Comparison of ENCODE assay signal across 23 mouse cellular contexts in the genomic region with DNA sequence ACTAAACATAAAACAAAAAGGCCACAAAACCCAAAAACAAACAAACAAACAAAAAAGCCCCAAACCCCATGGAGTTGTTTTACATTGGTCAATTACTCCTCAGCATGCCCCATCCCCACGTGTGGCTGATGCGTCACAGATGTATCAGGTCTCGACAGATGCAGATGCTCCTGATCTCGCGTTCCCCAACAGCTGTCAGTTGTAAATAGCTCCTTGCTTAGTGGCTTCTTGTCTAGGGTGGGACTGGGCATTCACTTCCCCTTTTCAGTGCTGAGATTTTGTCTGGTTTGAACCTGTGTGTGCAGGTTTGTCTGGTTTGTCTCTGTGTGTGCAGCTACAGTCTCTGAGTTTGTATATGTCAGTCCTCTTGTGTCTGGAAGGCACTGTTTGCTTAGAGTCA. TPM values are rescaled to one million over a fixed set of nuclear protein-coding genes. Genes with fewer than 3 reads are reported as not detected.
DNase-seq lines count a peak whose midpoint lies in the region; ATAC-seq and TF ChIP-seq lines count a peak whose summit lies in the region.
"Had no signal": no experiment of that assay in that cellular context is flagged by ENCODE, and none has a peak within 500 bp of the region (broad histone marks: within the 10 kb centered on the region; RNA-seq: fewer than 3 reads in every experiment).

No protein-coding gene starts in this region.

- TF ChIP-seq RAD21 in MEL (IDR thresholded peaks at IDR 0.05; ENCODE audit: low read depth, low read length), result no peak

- TF ChIP-seq CTCF in gastrocnemius, adult 2 months (IDR thresholded peaks at IDR 0.05), result no peak
- no peak for TF ChIP-seq CTCF in MEL (IDR thresholded peaks at IDR 0.05 in 2 of 3, conservative IDR thresholded peaks at IDR 0.05 in 1 of 3; ENCODE audit: control insufficient read depth in 1 of 3, insufficient read depth in 1 of 3, low read depth in 2 of 3, low read length in 3 of 3, poor library complexity in 1 of 3, severe bottlenecking in 1 of 3)
- no peak for TF ChIP-seq CTCF in intestine, postnatal 0 days (IDR thresholded peaks at IDR 0.05; ENCODE audit: low read depth)

- peak; percentile 40 for DNase-seq in gastrocnemius, adult 2 months
- DNase-seq in gastrocnemius, postnatal 10 days, result no peak
- DNase-seq in A20 (ENCODE audit: low read depth, low spot score), result peak; percentile 92
- peak; percentile 47 for DNase-seq in MEL (ENCODE audit: low read depth, low spot score)
- no peak for DNase-seq in heart, postnatal 14 days
- DNase-seq: adrenal gland, adult 8-10 months; cerebellum, adult 18-20 months; cerebellum, postnatal 14 days; kidney, adult 11 months; kidney, postnatal 4 days; layer of hippocampus, adult 9-11 months; liver; right cerebral cortex, postnatal 14 days had no signal

- H3K27me3 ChIP-seq in MEL (ENCODE audit: control insufficient read depth in 1 of 2, insufficient read depth in 2 of 2, low read length in 2 of 2) (no peaks in the 10 kb centered on the region), myocyte (ENCODE audit: control insufficient read depth, insufficient read depth, insufficient read length) (no peaks in the 10 kb centered on the region)
- no peaks in the 10 kb centered on the region for H3K27me3 ChIP-seq in hindbrain, embryonic 12.5 days
- no peaks in the 10 kb centered on the region for H3K27me3 ChIP-seq in intestine, postnatal 0 days (replicated peaks; ENCODE audit: control insufficient read depth, insufficient read depth, low read length)
- H3K27me3 ChIP-seq: embryonic facial prominence, embryonic 13.5 days; forebrain, embryonic 13.5 days; heart, embryonic 15.5 days; kidney, embryonic 15.5 days; midbrain, embryonic 12.5 days had no signal

- intact Hi-C loops in gastrocnemius, adult 2 months (cut with DNase I), result no loop called here
- intact Hi-C loops in heart, postnatal 14 days (cut with DNase I), result no loop called here

- peaks cover 29% of the 10 kb centered on the region for H3K79me2 ChIP-seq in MEL (ENCODE audit: control insufficient read depth, insufficient read depth, low read length, poor library complexity)
- H3K79me2 ChIP-seq in myocyte (ENCODE audit: control insufficient read depth, insufficient read depth), result peaks cover 37% of the 10 kb centered on the region

- no peak for TF ChIP-seq EP300 in MEL (IDR thresholded peaks at IDR 0.05; ENCODE audit: low read depth in 1 of 2, low read length in 2 of 2)

- TF ChIP-seq POLR2A in MEL (IDR thresholded peaks at IDR 0.05; ENCODE audit: control insufficient read depth in 1 of 2, insufficient read depth in 1 of 2, low read depth in 1 of 2, low read length in 2 of 2, poor library complexity in 1 of 2) (no peak), myocyte (IDR thresholded peaks at IDR 0.05; ENCODE audit: insufficient read length, low read depth) (no peak)

- H3K36me3 ChIP-seq in MEL (ENCODE audit: control insufficient read depth in 1 of 2, insufficient read depth in 2 of 2, low read length in 2 of 2) (peaks cover 0 to 9% of the 10 kb centered on the region in 2 experiments; a peak in 2 of 4 replicates), myocyte (ENCODE audit: control insufficient read depth, insufficient read depth) (peaks cover 29% of the 10 kb centered on the region)
- peaks cover 38% of the 10 kb centered on the region for H3K36me3 ChIP-seq in hindbrain, embryonic 12.5 days
- peaks cover 26% of the 10 kb centered on the region for H3K36me3 ChIP-seq in intestine, postnatal 0 days (ENCODE audit: control insufficient read depth, insufficient read depth)

- WGBS in hindbrain, embryonic 12.5 days, result 79% methylated on average over 5 of the region's 5 CpGs
- WGBS in intestine, postnatal 0 days, result 84% methylated on average over 5 of the region's 5 CpGs

- ATAC-seq in hindbrain, embryonic 12.5 days (ENCODE audit: low FRiP score), result no peak
- no peak for ATAC-seq in intestine, postnatal 0 days
- ATAC-seq: forebrain, embryonic 13.5 days; hindbrain, embryonic 16.5 days had no signal

- no peak overlapping the region for H3K4me2 ChIP-seq in myocyte (ENCODE audit: low read depth)
- no peak overlapping the region for H3K4me2 ChIP-seq in hindbrain, embryonic 12.5 days (replicated peaks)
- H3K4me2 ChIP-seq in intestine, postnatal 0 days (replicated peaks; ENCODE audit: low read depth), result no peak overlapping the region
- H3K4me2 ChIP-seq: embryonic facial prominence, embryonic 13.5 days; forebrain, embryonic 13.5 days; heart, embryonic 15.5 days; kidney, embryonic 15.5 days; midbrain, embryonic 12.5 days had no signal

- H3ac ChIP-seq in myocyte (ENCODE audit: control insufficient read depth, insufficient read length), result no peak overlapping the region

- no peak overlapping the region for H3K27ac ChIP-seq in gastrocnemius, adult 2 months
- no peak overlapping the region for H3K27ac ChIP-seq in MEL (ENCODE audit: control insufficient read depth, low read depth, low read length)
- no peak overlapping the region for H3K27ac ChIP-seq in hindbrain, embryonic 12.5 days
- no peak overlapping the region for H3K27ac ChIP-seq in intestine, postnatal 0 days (ENCODE audit: low read depth, low read length)
- H3K27ac ChIP-seq: embryonic facial prominence, embryonic 13.5 days; forebrain, embryonic 13.5 days; heart, embryonic 15.5 days; kidney, embryonic 15.5 days; limb, embryonic 10.5 days; midbrain, embryonic 12.5 days had no signal

- H3K4me3 ChIP-seq in gastrocnemius, adult 2 months, result no peak overlapping the region
- no peak overlapping the region for H3K4me3 ChIP-seq in MEL (ENCODE audit: control insufficient read depth in 1 of 2, insufficient read depth in 1 of 2, low read depth in 2 of 2, low read length in 2 of 2)
- H3K4me3 ChIP-seq in myocyte, result no peak overlapping the region
- no peak overlapping the region for H3K4me3 ChIP-seq in hindbrain, embryonic 12.5 days
- no peak overlapping the region for H3K4me3 ChIP-seq in intestine, postnatal 0 days (ENCODE audit: low read depth, low read length)
- H3K4me3 ChIP-seq: embryonic facial prominence, embryonic 13.5 days; forebrain, embryonic 13.5 days; heart, embryonic 15.5 days; kidney, embryonic 15.5 days; limb, embryonic 10.5 days; midbrain, embryonic 12.5 days had no signal

- no peaks in the 10 kb centered on the region for H3K4me1 ChIP-seq in MEL (ENCODE audit: control insufficient read depth in 1 of 2, insufficient read depth in 2 of 2, low read length in 2 of 2)
- no peaks in the 10 kb centered on the region for H3K4me1 ChIP-seq in hindbrain, embryonic 12.5 days
- H3K4me1 ChIP-seq in intestine, postnatal 0 days (replicated peaks; ENCODE audit: control insufficient read depth, insufficient read depth, low read length), result no peaks in the 10 kb centered on the region
- H3K4me1 ChIP-seq: embryonic facial prominence, embryonic 13.5 days; forebrain, embryonic 13.5 days; kidney, embryonic 15.5 days; limb, embryonic 10.5 days; midbrain, embryonic 12.5 days had no signal

- no peak overlapping the region for H3K9ac ChIP-seq in MEL (ENCODE audit: control insufficient read depth, low read depth, low read length, poor library complexity, severe bottlenecking)
- no peak overlapping the region for H3K9ac ChIP-seq in hindbrain, embryonic 12.5 days
- H3K9ac ChIP-seq in intestine, postnatal 0 days (ENCODE audit: low read depth, low read length), result no peak overlapping the region
- H3K9ac ChIP-seq: embryonic facial prominence, embryonic 13.5 days; forebrain, embryonic 13.5 days; heart, embryonic 15.5 days; kidney, embryonic 15.5 days; midbrain, embryonic 12.5 days had no signal

- no peaks in the 10 kb centered on the region for H3K9me3 ChIP-seq in MEL (replicated peaks; ENCODE audit: insufficient read depth, low read length)
- no peaks in the 10 kb centered on the region for H3K9me3 ChIP-seq in hindbrain, embryonic 12.5 days (replicated peaks)
- H3K9me3 ChIP-seq in intestine, postnatal 0 days (ENCODE audit: control insufficient read depth), result no peaks in the 10 kb centered on the region
- H3K9me3 ChIP-seq: embryonic facial prominence, embryonic 13.5 days; forebrain, embryonic 13.5 days; heart, embryonic 15.5 days; kidney, embryonic 15.5 days; limb, embryonic 10.5 days; midbrain, embryonic 12.5 days had no signal

TF ChIP-seq in MEL, 35 proteins besides CTCF, POLR2A, EP300 and RAD21 (continues in another document):
- TF ChIP-seq MYC (IDR thresholded peaks at IDR 0.05; ENCODE audit: low read depth, low read length), result no peak
- no peak for TF ChIP-seq ELF1 (IDR thresholded peaks at IDR 0.05; ENCODE audit: low read depth, low read length)
- no peak for TF ChIP-seq TAL1 (IDR thresholded peaks at IDR 0.05; ENCODE audit: low read length)
- no peak for TF ChIP-seq MYB (IDR thresholded peaks at IDR 0.05; ENCODE audit: low read depth, low read length)
- no peak for TF ChIP-seq BHLHE40 (IDR thresholded peaks at IDR 0.05; ENCODE audit: borderline replicate concordance, low read depth, low read length)
- TF ChIP-seq TCF12 (IDR thresholded peaks at IDR 0.05; ENCODE audit: low read depth, low read length), result no peak
- 0 out of 2 replicates have a peak, but pooled peaks have one; percentile 9 for TF ChIP-seq ETS1 (IDR thresholded peaks at IDR 0.05; ENCODE audit: low read depth, low read length)
- no peak for TF ChIP-seq SMC3 (IDR thresholded peaks at IDR 0.05; ENCODE audit: low read depth, low read length)
- no peak for TF ChIP-seq JUND (IDR thresholded peaks at IDR 0.05; ENCODE audit: low read depth, low read length)

TF ChIP-seq in myocyte, 11 proteins besides CTCF, POLR2A, EP300 and RAD21 (continues in another document):
- TF ChIP-seq POLR2AphosphoS2 (IDR thresholded peaks at IDR 0.05; ENCODE audit: insufficient read length, low read depth), result no peak
- no peak for TF ChIP-seq USF1 (IDR thresholded peaks at IDR 0.05; ENCODE audit: low read depth)
- TF ChIP-seq MAX (IDR thresholded peaks at IDR 0.05; ENCODE audit: low read depth), result no peak
- no peak for TF ChIP-seq TCF12 (IDR thresholded peaks at IDR 0.05; ENCODE audit: insufficient read depth, poor library complexity, severe bottlenecking)
- TF ChIP-seq MYOD1 (IDR thresholded peaks at IDR 0.05; ENCODE audit: control insufficient read depth in 1 of 3, insufficient read length in 2 of 3, low read depth in 2 of 3), result peak in 2 of 3 experiments; percentile 36 to 76
- no peak for TF ChIP-seq SRF (IDR thresholded peaks at IDR 0.05; ENCODE audit: control insufficient read depth, insufficient read length, low read depth)
- peak in 2 of 3 experiments; percentile 10 to 62 for TF ChIP-seq MYOG (IDR thresholded peaks at IDR 0.05; ENCODE audit: control insufficient read depth in 1 of 3, insufficient read depth in 1 of 3, insufficient read length in 2 of 3, low read depth in 2 of 3)
- TF ChIP-seq REST (IDR thresholded peaks at IDR 0.05; ENCODE audit: insufficient read depth, insufficient read length), result no peak

RNA-seq across cellular contexts. Expression of a gene that starts 9.5 kb away (rescaled TPM):
- total RNA-seq in gastrocnemius, adult 2 months (2021), result 10 to 100 TPM; 15.1 to 18.2 TPM
- 10 to 100 TPM; 10.4 to 20.3 TPM for total RNA-seq in gastrocnemius, postnatal 10 days (2021)
- total RNA-seq in MEL (2012; rRNA removed), result 11.1 and 13.5 TPM in 2 replicates
- polyA plus RNA-seq in MEL (2012; ENCODE audit: insufficient read depth in 1 of 2, insufficient read length in 2 of 2, low read depth in 1 of 2, low replicate concordance in 2 of 2, missing spikeins in 1 of 2) (10 to 100 TPM in 1 of 2 experiments, not detected in 1; 19.1 TPM), myocyte (2012; fragmentation: generic; extraction: Trizol) (12.0 TPM)
- total RNA-seq in heart, postnatal 14 days (2021), result 10 to 100 TPM; 12.3 to 14.3 TPM
- polyA plus RNA-seq in hindbrain, embryonic 12.5 days (2016; fragmentation: Nextera tagmentation; extraction: Ambion mirVana), result 22.1 and 23.5 TPM in 2 replicates
- 4.2 and 4.6 TPM in 2 replicates for polyA plus RNA-seq in intestine, postnatal 0 days (2015; fragmentation: Nextera tagmentation; extraction: Ambion mirVana)

Comparison
In these comparisons a context has a peak if more than half of its experiments do, and no peak if none do; other contexts are left out.
1. DNase-seq: peak in gastrocnemius, adult 2 months (single experiment), A20 (single experiment) and MEL (single experiment); none in gastrocnemius, postnatal 10 days (single experiment) and heart, postnatal 14 days (0 of 2).